Mouse (Mus musculus): ENCODE results near the gene Tgfbrap1.
"Not testable (repeated sequence)": the region's sequence is repeated elsewhere in the genome, so short reads cannot be mapped to it uniquely, and the experiment has no call there.

Tgfbrap1 gene

GRCm38 (mm10) chr1:43098031-43098984, at the start of gene Tgfbrap1, which contains the start of gene AI597479:
Gene Tgfbrap1, minus strand, starts transcription at chr1:43098637.
Gene AI597479, plus strand, starts transcription at chr1:43098710.
- peak; percentile 94 for DNase-seq

GRCm38 (mm10) chr1:43147474-43147873, 49.0 kb upstream of the Tgfbrap1 start:
- DNase-seq, result peak; percentile 38

DNA sequence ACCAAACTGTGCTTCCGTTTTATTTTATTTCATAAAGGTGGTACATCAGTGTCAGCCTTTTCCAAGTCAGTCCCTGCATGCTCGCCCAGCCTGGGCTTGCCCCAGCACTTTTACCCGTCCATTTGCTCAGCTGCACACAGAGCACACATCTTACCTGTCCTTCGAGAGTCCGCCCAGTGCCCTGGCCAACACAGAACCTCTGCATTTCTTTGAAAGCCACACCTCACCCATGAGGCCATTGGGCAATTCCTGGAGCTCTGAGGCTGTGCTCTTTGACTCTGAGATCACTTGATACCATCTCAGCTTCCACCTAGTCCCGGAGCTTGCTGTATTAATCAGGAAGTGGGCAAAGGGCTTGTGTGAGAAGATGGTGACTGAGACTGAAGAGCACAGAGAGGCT, 47.0 kb upstream of the Tgfbrap1 start:
- no peak for DNase-seq

DNA sequence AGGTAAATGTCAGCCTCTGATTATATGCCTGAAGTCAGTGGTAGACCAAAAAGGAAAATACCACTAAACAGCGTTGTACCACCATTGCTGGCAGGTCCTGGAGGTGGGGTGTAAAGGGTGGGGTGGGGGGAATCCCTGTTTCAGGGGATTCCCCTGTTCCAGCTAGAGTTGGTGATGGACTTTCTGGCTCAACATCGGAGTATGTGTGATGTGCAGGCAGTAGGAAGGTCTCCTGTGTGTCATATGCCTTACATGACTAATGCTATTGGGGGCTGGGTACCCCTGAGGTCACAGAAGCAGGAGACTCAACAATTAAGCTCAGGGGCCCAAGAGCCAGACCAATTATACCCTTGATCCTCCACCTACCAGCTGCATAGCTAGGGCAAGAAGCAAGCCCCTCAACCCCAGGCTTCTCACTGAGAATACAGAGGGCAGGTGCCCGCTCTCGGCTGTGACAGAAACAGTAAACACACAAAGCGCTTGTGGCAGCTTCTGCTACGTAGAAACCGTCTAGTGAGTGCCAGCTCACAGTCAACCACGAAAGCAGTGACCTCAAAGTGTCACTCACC, 46.0 kb upstream of the Tgfbrap1 start:
- DNase-seq, result no peak

DNA sequence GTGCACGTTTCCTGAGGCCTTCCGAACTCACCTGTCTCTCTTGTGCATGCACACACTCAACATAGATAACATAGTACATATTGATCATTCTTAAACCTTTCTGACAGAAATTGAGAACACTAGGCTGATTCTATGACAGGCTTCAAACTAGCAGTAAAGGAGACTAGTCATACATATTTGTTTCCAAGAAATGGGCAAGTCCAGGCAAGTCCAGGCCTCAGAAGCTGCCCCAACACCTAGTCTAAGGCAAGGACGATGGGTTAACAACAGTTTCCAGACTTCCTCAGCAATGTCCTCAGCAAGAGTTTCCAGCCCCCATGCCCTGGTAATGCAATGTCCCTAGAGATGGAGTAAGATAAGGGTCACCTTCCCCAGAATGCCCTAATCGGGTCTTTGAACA, 45.4 kb upstream of the Tgfbrap1 start:
- no peak for DNase-seq

GRCm38 (mm10) chr1:43143284-43143683, 44.8 kb upstream of the Tgfbrap1 start:
- DNase-seq, result peak; percentile 54

GRCm38 (mm10) chr1:43142849-43143248, 44.4 kb upstream of the Tgfbrap1 start:
- DNase-seq, result no peak

DNA sequence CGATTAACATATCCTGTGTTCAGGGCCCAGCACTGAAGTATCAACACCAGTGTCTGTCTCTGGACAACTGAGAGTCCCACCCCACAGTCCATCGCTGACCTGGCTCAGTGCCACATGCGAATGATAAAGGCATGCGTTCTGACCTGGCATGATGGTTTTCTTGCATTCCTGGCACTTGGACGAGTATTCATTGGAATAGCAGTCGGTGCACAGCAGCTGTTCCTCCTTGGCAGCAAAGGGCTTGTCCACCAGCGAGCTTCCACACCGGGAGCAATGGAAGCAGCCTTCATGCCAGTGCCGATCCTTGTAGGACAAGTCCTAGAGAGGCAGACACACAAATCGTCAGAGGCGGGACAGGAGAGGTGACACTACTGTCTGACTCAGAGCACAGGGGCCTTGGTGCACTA, 43.1 kb upstream of the Tgfbrap1 start:
- no peak for DNase-seq

GRCm38 (mm10) chr1:43139587-43140266, 41.3 kb upstream of the Tgfbrap1 start:
- DNase-seq, result peak; percentile 91

DNA sequence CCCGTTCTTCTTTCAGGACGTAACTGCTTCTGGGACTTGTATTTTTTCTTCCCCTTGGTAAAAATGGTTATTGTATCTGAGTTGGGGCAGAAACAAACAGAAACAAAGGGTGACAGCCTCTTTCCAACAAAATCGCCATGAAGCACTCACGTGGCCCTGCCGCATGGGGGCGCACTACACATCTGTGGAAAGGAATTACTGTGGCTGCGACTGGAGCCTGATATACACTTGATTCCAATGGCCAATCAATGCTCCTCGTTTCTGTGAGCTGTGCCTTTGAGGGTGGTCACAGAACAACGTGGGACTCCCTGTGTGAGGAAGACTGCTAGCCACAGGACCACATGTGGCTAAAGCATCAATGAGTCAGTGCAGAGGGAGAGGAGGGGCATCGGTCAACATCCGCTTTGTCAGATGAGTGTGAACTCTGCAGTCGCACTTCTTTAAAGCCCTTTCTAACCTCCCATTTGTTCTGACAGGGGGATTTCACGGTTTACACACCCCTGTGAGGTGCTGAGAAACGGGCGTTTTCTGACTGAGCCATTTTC, 39.9 kb upstream of the Tgfbrap1 start:
- DNase-seq, result no peak

DNA sequence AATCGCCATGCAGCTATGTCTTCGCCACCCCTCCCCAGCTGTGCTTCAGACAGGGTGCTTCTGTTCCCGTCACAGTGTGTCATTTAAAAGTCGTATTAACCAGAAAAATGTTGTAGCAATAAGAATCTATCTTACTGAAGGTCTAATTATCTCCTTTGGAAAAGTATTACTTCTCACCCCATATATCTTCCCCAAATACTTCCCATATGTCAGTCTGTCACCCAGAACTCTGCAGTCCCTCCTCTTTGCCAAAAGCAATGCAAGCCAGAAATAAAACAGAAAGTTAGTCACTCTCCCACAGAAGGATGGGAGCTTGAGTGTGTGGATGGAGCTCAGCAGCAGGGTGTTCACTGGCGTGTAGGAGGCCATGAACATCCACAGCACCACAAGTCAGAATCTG, 38.9 kb upstream of the Tgfbrap1 start:
- DNase-seq, result no peak

DNA sequence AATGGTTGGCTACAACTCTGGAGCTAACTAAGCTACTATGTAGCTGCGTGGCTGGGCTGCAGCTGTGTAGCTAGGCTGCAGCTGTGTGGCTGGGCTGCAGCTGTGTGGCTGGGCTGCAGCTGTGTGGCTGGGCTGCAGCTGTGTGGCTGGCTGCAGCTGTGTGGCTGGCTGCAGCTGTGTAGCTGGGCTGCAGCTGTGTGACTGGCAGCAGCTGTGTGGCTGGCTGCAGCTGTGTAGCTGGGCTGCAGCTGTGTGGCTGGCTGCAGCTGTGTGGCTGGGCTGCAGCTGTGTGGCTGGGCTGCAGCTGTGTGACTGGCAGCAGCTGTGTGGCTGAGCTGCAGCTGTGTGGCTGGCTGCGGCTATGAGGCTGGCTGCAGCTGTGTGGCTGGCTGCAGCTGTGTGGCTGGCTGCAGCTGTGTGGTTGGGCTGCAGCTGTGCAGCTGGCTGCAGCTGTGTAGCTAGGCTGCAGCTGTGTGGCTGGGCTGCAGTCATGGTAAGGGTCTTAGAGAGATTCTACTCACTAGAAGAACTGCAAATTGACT, 38.1 kb upstream of the Tgfbrap1 start:
- DNase-seq, result not testable (repeated sequence)

DNA sequence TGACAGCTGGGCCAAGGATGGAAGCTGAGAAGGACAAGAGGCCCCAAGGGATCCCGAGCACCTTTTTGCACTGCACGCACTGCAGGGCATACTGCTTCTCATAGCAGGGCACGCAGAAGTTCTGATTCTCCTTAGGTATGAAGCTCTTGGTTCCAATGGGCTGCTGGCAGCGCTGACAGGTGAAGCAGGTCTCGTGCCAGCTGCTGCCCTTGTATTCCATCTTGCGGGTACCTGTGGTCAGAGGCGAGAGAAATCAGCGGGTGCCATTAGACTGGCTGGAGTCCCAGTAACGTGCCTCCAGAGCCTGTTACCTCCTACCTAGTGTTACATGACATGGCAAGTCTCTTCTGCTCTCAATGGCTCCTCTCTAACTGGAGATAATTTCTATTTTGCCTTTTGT, 33.2 kb upstream of the Tgfbrap1 start:
- DNase-seq, result no peak

- DNase-seq, result no peak
These were observed 32.0 kb upstream of the Tgfbrap1 start for GRCm38 (mm10) chr1:43130219-43130981.

DNA sequence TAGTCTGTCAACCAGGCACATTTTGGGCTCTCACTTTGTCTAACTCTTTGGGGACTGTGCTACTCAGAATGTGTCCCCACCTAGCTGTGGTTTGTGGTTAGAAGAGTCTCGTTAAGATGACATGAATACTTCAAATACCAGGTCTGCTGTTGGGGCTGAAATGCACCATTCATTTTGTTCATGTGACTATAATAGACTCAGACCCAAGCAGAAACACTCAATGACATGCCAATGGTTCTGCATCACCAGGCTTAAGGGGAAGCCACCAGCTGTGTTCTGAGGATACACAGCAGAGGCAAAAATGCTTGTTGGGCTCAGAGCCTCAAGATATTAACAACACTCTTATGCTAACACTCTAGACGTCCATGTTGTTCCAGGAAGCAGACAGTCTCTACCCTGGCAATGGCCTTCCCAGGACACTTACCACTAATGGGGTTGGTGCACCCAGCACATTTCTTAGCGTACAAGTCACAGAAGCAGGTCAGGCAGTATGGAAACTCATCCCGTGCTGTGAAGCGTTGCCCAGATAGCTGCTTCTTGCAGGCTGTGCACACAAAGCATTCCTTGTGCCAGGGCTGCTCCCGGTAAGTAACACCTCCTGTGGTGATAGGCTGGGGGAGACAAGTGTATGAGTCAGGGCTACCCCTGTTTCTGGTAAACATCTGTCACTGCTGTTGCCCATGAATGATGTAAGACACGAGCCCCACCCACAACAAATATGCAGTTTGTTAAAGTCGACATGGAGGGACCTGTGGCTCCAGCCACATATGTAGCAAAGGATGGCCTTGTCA, 29.6 kb upstream of the Tgfbrap1 start:
- DNase-seq, result no peak

DNA sequence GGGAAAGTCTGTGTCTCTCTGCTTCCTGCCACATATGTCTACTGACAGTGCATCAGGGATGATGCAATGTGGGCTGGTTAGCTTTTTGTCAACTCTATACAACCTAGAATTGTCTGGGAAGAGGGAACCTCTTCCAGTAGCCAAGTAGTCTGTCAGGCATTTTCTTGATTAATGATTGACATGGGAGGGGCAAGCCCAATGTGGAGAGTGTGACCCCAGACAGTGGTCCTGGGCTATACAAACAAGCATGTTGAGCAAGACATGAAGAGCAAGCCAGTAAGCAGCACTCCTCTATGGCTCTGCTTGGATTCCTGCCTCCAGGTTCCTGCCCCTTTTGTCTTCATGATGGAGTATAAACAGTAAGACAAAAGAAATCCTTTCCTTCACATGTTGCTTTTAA, 28.8 kb upstream of the Tgfbrap1 start:
- DNase-seq, result no peak

DNA sequence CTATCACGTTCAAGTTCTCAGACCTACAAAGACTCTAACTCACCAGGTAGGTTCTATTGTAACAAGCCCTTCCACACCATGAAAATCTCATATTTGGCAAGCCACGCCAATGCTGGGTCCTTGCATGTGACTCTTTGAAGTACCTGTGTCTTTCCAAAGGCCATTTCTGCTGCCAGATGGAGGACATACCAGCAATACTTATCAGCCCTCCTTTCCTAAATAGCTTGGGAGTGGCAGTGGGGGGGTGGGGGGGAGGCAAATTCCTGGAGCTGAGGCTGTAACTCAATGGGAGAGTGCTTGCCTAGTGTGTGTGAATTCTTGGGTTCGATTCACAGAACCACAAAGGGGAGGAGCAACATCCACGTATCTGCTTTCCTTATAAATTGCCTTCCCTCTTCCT, 26.3 kb upstream of the Tgfbrap1 start:
- DNase-seq, result no peak

DNA sequence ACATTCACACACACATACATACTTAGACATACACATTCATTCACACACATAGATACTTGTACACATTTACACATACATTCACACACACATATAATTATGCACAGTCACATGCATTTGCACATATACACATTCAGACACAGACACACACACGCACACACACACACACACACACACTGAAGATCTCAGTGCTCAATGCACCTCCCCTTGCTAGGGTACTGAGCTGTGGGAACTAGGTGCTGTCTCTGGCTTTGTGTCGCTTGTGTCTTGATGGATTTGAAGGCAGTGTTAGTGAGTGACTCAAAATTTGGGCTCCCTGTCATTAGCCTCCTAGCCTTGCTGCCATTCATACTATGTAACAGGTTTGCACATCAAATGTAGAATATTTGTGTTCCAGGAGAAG, 24.2 kb upstream of the Tgfbrap1 start:
- DNase-seq, result no peak

DNA sequence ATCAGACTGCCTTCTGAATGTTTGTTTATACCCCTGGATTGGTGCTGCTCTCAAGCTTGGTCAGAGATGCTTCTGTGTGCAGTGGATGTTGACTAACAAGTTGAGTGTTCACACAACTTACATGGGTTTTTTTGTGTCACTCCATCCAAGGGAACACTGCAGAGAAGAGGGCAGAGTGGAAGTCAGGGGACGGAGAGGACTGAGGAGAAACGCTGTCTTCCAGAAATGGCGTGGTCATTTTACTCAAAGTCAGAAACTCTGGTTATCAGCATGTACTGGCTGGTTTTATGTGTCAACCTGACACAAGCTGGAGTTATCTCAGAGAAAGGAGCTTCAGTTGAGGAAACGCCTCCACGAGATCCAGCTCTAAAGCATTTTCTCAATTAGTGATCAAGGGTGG, 22.5 kb upstream of the Tgfbrap1 start:
- no peak for DNase-seq

DNA sequence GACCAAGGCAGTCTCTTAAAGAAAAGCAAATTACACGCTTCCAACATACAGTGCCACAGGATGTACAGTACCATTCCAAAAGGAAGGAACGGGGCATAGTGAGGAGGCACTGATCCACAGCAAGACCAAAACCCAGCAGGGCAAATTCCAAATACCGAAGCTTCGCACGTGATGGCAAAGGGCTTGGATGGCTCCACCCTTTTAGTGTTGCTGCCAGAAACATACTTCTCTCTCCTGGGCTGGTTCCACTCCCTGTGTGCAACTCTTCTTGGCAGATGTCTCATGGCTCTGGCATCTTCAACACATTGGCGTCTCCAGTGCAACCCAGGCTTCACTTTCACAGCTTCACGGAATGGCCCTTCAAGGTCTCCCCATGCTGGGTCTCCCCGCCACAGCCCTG, 19.0 kb upstream of the Tgfbrap1 start:
- peak; percentile 62 for DNase-seq

DNA sequence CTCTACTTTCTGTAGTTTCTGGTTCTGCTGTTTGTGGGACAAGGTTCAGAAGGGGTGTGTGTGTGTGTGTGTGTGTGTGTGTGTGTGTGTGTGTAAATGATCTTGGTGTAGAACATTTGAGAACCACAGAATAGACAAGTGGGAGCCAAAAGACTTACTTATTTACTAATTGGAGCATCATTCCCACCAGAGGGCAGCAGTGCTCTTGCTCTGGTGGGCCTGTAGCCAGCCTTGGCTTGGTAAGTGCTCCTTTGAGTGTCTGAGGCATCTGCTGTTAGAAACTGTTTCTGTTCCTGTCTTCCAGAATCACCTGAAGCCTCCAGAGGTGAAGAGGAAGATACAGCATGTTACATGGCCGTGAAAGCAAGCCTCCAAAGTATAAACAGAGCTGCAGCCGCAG, 14.4 kb upstream of the Tgfbrap1 start:
- peak; percentile 79 for DNase-seq

All from kidney, postnatal 14 days (tissue).